Mouse (Mus musculus) hindbrain, embryonic 13.5 days (tissue): ENCODE data around the gene Tsga13. TPM values are rescaled to one million over a fixed set of nuclear protein-coding genes. Genes with fewer than 3 reads are reported as not detected.

Experiments
- ATAC-seq: fragments of 200-750 bp; cut with Nextera tagmentation; 2 replicates; pipeline ENCODE4 v1.8.0; 2017; ENCODE audit warnings: moderate TSS enrichment; ENCODE audit not compliant: low FRiP score
- H3K27ac ChIP-seq: fragments of 300-500 bp; sonication (generic); 2 replicates; pipeline ENCODE4 v1.5.1; 2015; ENCODE audit warnings: inconsistent platforms, mild to moderate bottlenecking, moderate library complexity
- H3K27me3 ChIP-seq: fragments of 300-500 bp; sonication (generic); 2 replicates; pipeline ENCODE4 v1.6.1; 2015; ENCODE audit warnings: mild to moderate bottlenecking, inconsistent platforms
- H3K36me3 ChIP-seq: fragments of 300-500 bp; sonication (generic); 2 replicates; pipeline ENCODE4 v1.6.1; 2015; ENCODE audit warnings: mild to moderate bottlenecking, inconsistent platforms
- H3K4me1 ChIP-seq: fragments of 300-500 bp; sonication (generic); replicated peaks from 2 replicates; pipeline ENCODE4 v1.6.1; 2015; ENCODE audit warnings: inconsistent platforms
- H3K4me2 ChIP-seq: fragments of 300-500 bp; sonication (generic); 2 replicates; pipeline ENCODE4 v1.6.1; 2015; ENCODE audit warnings: inconsistent platforms, mild to moderate bottlenecking, moderate library complexity
- H3K4me3 ChIP-seq: fragments of 300-500 bp; sonication (generic); 2 replicates; pipeline ENCODE4 v1.5.1; 2015; ENCODE audit warnings: mild to moderate bottlenecking, inconsistent platforms
- H3K9ac ChIP-seq: fragments of 300-500 bp; sonication (generic); 2 replicates; pipeline ENCODE4 v1.6.1; 2015; ENCODE audit warnings: mild to moderate bottlenecking, inconsistent platforms
- H3K9me3 ChIP-seq: fragments of 300-500 bp; sonication (generic); 2 replicates; pipeline ENCODE4 v1.6.1; 2016; ENCODE audit warnings: inconsistent platforms
- WGBS: fragments of 180-500 bp; shearing (Covaris S2); methylation state at CpG from one replicate; pipeline ENCODE4 v1.1.7; 2015; 5-methylcytosine and 5-hydroxymethylcytosine counted together
- polyA plus RNA-seq: library from polyadenylated mRNA; unstranded; fragments of >200 nt; fragmentation: Nextera tagmentation; extraction: Ambion mirVana; gene quantifications from 2 replicates; pipeline ENCODE4 v1.2.1, GENCODE M21; 2015

Gene Tsga13
- polyA plus RNA-seq, 1 experiment from 2014 or later, result 0.44 TPM

DNA sequence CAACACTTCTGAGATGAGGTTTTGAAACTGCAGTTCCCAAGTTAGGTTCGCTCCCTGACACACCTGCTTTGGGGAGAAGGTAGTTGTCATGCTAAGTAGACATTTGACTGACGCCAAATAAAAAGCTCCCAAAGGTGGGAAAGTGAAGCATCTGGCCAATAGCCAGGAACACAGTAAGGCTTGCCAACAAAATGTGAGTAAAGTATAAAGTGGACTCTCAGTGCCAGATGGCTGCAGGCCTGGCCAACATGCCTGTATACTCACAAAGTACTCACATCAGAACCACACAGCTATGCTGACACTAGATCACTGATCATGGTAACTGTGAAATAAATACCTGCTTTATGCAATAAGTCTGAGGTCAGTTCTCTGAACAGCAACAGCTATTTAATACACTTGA lies 65.6 kb downstream of the Tsga13 start:
- H3K9ac ChIP-seq, result no peak overlapping the region
- H3K9me3 ChIP-seq, result 0 out of 2 replicates have a peak, but pooled peaks cover 5% of the 10 kb centered on the region
- WGBS, result 73% methylated on average over 2 of the region's 2 CpGs
- no peak for ATAC-seq
- H3K4me3 ChIP-seq, result no peak overlapping the region
- no peaks in the 10 kb centered on the region for H3K27me3 ChIP-seq
- H3K4me2 ChIP-seq, result no peak overlapping the region
- no peaks in the 10 kb centered on the region for H3K4me1 ChIP-seq
- H3K36me3 ChIP-seq, result peaks cover 26% of the 10 kb centered on the region
- H3K27ac ChIP-seq, result no peak overlapping the region

Other genes starting within 250 kb of the Tsga13 start
- 13.3 and 14.2 TPM in 2 replicates for gene Cep41, start 221.8 kb downstream of the Tsga13 start, polyA plus RNA-seq
- gene Mest, start 192.0 kb downstream of the Tsga13 start, polyA plus RNA-seq, result 367 and 379 TPM in 2 replicates
- gene Copg2, start 18.8 kb downstream of the Tsga13 start, polyA plus RNA-seq, result 31.8 and 34.9 TPM in 2 replicates
- 0.10 and 0.26 TPM in 2 replicates for gene Klf14, start 43.5 kb upstream of the Tsga13 start, polyA plus RNA-seq